Mouse (Mus musculus) left cerebral cortex, adult 2 months (tissue): ENCODE results near the gene Galnt18. TPM values are rescaled to one million over a fixed set of nuclear protein-coding genes. Genes with fewer than 3 reads are reported as not detected.
A peak's percentile ranks its signal among the peaks of the same experiment; 100 is the strongest.

Source experiments
- DNase-seq, 2 experiments: peaks; one replicate each; pipeline ENCODE4 v3.0.0; 2021 to 2022; ENCODE audit warnings: low spot score in 2 of 2, mixed read lengths in 1 of 2; ENCODE audit errors: extremely low spot score in 1 of 2
- H3K27ac ChIP-seq: fragments of 200-600 bp; 2 replicates; pipeline ENCODE4 v1.8.1; 2022
- H3K4me3 ChIP-seq: fragments of 200-600 bp; 2 replicates; pipeline ENCODE4 v1.8.1; 2022
- CTCF ChIP-seq: fragments of 200-600 bp; IDR thresholded peaks from 2 replicates; pipeline ENCODE4 v1.8.1; 2022; ENCODE audit warnings: antibody characterized with exemption, mild to moderate bottlenecking, moderate library complexity
- intact Hi-C: fragments of 180-260 bp; cut with DNase I; formaldehyde crosslinking; loops from one replicate; pipeline ENCODE4 v1.15.1; 2025
- microRNA-seq, 2 experiments: library from miRNA; unstranded; fragments of <30 nt; microRNA quantifications; one replicate each; pipeline ENCODE4 v1.2.0; 2021
- total RNA-seq, 2 experiments: library from RNA; stranded (reverse); gene quantifications; 2 replicates each; pipeline ENCODE4 v1.2.3; 2021

Galnt18 gene
- total RNA-seq, 2 experiments from 2014 or later: 42.0 to 42.3 TPM

GRCm38 (mm10) chr7:111486811-111487333 is 292.9 kb downstream of the Galnt18 start:
- DNase-seq: no peak
- Histone ChIP-seq H3K27ac (no peak overlapping the region), H3K4me3 (no peak overlapping the region)
- intact Hi-C loops: no loop called here
- TF ChIP-seq CTCF: no peak

GRCm38 (mm10) chr7:111483896-111484295 is 295.9 kb downstream of the Galnt18 start:
- TF ChIP-seq CTCF: no peak

GRCm38 (mm10) chr7:111483321-111483720 is 296.5 kb downstream of the Galnt18 start:
- intact Hi-C loops: no loop called here
- no peak overlapping the region for H3K27ac ChIP-seq
- no peak for DNase-seq
- no peak overlapping the region for H3K4me3 ChIP-seq
- TF ChIP-seq CTCF: no peak

More at GRCm38 (mm10) chr7:111483896-111484295, 295.9 kb downstream of the Galnt18 start:
- no peak overlapping the region for H3K27ac ChIP-seq
- intact Hi-C loops: no loop called here
- DNase-seq: no peak
- no peak overlapping the region for H3K4me3 ChIP-seq

- TF ChIP-seq CTCF: no peak
- Histone ChIP-seq H3K27ac (no peak overlapping the region), H3K4me3 (no peak overlapping the region)
- DNase-seq: no peak
- intact Hi-C loops: no loop called here
Observed at GRCm38 (mm10) chr7:111467715-111468114, 312.1 kb downstream of the Galnt18 start.

- no peak for TF ChIP-seq CTCF
- intact Hi-C loops: no loop called here
- H3K4me3 ChIP-seq: no peak overlapping the region
- no peak overlapping the region for H3K27ac ChIP-seq
- no peak for DNase-seq
Observed at GRCm38 (mm10) chr7:111466720-111467119, 313.1 kb downstream of the Galnt18 start.

- H3K4me3 ChIP-seq: no peak overlapping the region
- intact Hi-C loops: no loop called here
- no peak overlapping the region for H3K27ac ChIP-seq
- no peak for TF ChIP-seq CTCF
- DNase-seq: no peak
Observed at GRCm38 (mm10) chr7:111466121-111466520, 313.7 kb downstream of the Galnt18 start.

- peak; percentile 28; the same call in 1 of the 2 replicates for TF ChIP-seq CTCF
- no peak for DNase-seq
- no peak overlapping the region for H3K27ac ChIP-seq
- no peak overlapping the region for H3K4me3 ChIP-seq
- intact Hi-C loops: no loop called here
Observed at GRCm38 (mm10) chr7:111459716-111460115, 320.1 kb downstream of the Galnt18 start.

- no peak for DNase-seq
- Histone ChIP-seq H3K27ac (no peak overlapping the region), H3K4me3 (no peak overlapping the region)
- TF ChIP-seq CTCF: no peak
- intact Hi-C loops: no loop called here
Observed at GRCm38 (mm10) chr7:111456007-111456406, 323.8 kb downstream of the Galnt18 start.

- TF ChIP-seq CTCF: no peak
- Histone ChIP-seq H3K4me3 (no peak overlapping the region), H3K27ac (no peak overlapping the region)
- DNase-seq: no peak
- intact Hi-C loops: no loop called here
Observed at GRCm38 (mm10) chr7:111455541-111455940, 324.2 kb downstream of the Galnt18 start.

GRCm38 (mm10) chr7:111452000-111452399 is 327.8 kb downstream of the Galnt18 start:
- Histone ChIP-seq H3K4me3 (no peak overlapping the region), H3K27ac (no peak overlapping the region)
- no peak for DNase-seq
- no peak for TF ChIP-seq CTCF
- intact Hi-C loops: no loop called here

GRCm38 (mm10) chr7:111450286-111451095 is 329.3 kb downstream of the Galnt18 start:
- DNase-seq: no peak
- Histone ChIP-seq H3K4me3 (no peak overlapping the region), H3K27ac (no peak overlapping the region)
- TF ChIP-seq CTCF: no peak
- intact Hi-C loops: no loop called here

GRCm38 (mm10) chr7:111433173-111433572 is 346.6 kb downstream of the Galnt18 start:
- TF ChIP-seq CTCF: no peak
- H3K27ac ChIP-seq: no peak overlapping the region
- intact Hi-C loops: no loop called here
- DNase-seq: no peak
- no peak overlapping the region for H3K4me3 ChIP-seq

- TF ChIP-seq CTCF: no peak
- intact Hi-C loops: no loop called here
- H3K4me3 ChIP-seq: no peak overlapping the region
- DNase-seq: no peak
- no peak overlapping the region for H3K27ac ChIP-seq
Observed at GRCm38 (mm10) chr7:111427392-111427791, 352.4 kb downstream of the Galnt18 start.

Small RNA genes within 50 kb of the gene (microRNA-seq; reads per million reads assigned to microRNA genes)
- gene Gm25787: 0 reads per million in 2 experiments

Other genes with a start within 250 kb of the Galnt18 start
- gene Usp47, start 243.5 kb upstream of the Galnt18 start, total RNA-seq: 10 to 100 TPM; 64.1 to 73.5 TPM